Mouse (Mus musculus) midbrain, postnatal 0 days (tissue): ENCODE measurements around the gene Fkbp1b. TPM values are rescaled to one million over a fixed set of nuclear protein-coding genes. Genes with fewer than 3 reads are reported as not detected.

Experiments
- ATAC-seq: fragments of 200-750 bp; cut with Nextera tagmentation; 2 replicates; pipeline ENCODE4 v1.8.0; 2017; ENCODE audit warnings: moderate number of reproducible peaks, mild to moderate bottlenecking, moderate TSS enrichment, moderate library complexity; ENCODE audit not compliant: low FRiP score
- DNase-seq: peaks from one replicate; pipeline ENCODE4 v3.0.0-alpha.2; 2015; ENCODE audit warnings: low spot score
- H3K27ac ChIP-seq: fragments of 300-500 bp; sonication (generic); 2 replicates; pipeline ENCODE4 v1.5.1; 2014; ENCODE audit warnings: low read depth, mild to moderate bottlenecking, low read length, mixed read lengths
- H3K27me3 ChIP-seq: fragments of 300-500 bp; sonication (generic); 2 replicates; pipeline ENCODE4 v1.6.1; 2014; ENCODE audit warnings: low read length, control low read depth, mixed read lengths; ENCODE audit not compliant: insufficient read depth
- H3K36me3 ChIP-seq: fragments of 300-500 bp; sonication (generic); 2 replicates; pipeline ENCODE4 v1.6.1; 2014; ENCODE audit warnings: low read length, control low read depth, mixed read lengths; ENCODE audit not compliant: insufficient read depth
- H3K4me1 ChIP-seq: fragments of 300-500 bp; sonication (generic); 2 replicates; pipeline ENCODE4 v1.6.1; 2014; ENCODE audit warnings: mild to moderate bottlenecking, control low read depth, antibody characterized with exemption, low read length, mixed read lengths; ENCODE audit not compliant: insufficient read depth
- H3K4me2 ChIP-seq: fragments of 300-500 bp; sonication (generic); 2 replicates; pipeline ENCODE4 v1.6.1; 2014; ENCODE audit warnings: low read depth, mild to moderate bottlenecking, low read length, mixed read lengths; ENCODE audit not compliant: poor library complexity, severe bottlenecking
- H3K4me3 ChIP-seq: fragments of 300-500 bp; sonication (generic); 2 replicates; pipeline ENCODE4 v1.5.1; 2014; ENCODE audit warnings: low read depth, mild to moderate bottlenecking, low read length, moderate library complexity
- H3K9ac ChIP-seq: fragments of 300-500 bp; sonication (generic); replicated peaks from 2 replicates; pipeline ENCODE4 v1.6.1; 2014; ENCODE audit warnings: mild to moderate bottlenecking, low read length, moderate library complexity, mixed read lengths; ENCODE audit not compliant: poor library complexity, severe bottlenecking
- H3K9me3 ChIP-seq: fragments of 300-500 bp; sonication (generic); 2 replicates; pipeline ENCODE4 v1.6.1; 2016; ENCODE audit warnings: low read length, control low read depth
- CTCF ChIP-seq: IDR thresholded peaks from 2 replicates; pipeline ENCODE4 v1.5.1; 2016; ENCODE audit warnings: antibody characterized with exemption, mild to moderate bottlenecking
- WGBS: fragments of 180-500 bp; shearing (Covaris S2); extraction: QIAGEN DNeasy Blood & Tissue Kit; methylation state at CpG from one replicate; pipeline ENCODE4 v1.1.7; 2014; 5-methylcytosine and 5-hydroxymethylcytosine counted together
- polyA plus RNA-seq: library from polyadenylated mRNA; unstranded; fragments of >200 nt; fragmentation: Nextera tagmentation; extraction: Ambion mirVana; gene quantifications from 2 replicates; pipeline ENCODE4 v1.2.1, GENCODE M21; 2015
- total RNA-seq: library from RNA; depleted of rRNA; stranded (reverse); fragments of >200 nt; gene quantifications from 2 replicates; pipeline ENCODE4 v1.2.3, GENCODE M21; 2014; rRNA removed

Gene Fkbp1b
- total and polyA plus RNA-seq, 2 experiments from 2014 or later, result 82.1 to 83.8 TPM

DNA sequence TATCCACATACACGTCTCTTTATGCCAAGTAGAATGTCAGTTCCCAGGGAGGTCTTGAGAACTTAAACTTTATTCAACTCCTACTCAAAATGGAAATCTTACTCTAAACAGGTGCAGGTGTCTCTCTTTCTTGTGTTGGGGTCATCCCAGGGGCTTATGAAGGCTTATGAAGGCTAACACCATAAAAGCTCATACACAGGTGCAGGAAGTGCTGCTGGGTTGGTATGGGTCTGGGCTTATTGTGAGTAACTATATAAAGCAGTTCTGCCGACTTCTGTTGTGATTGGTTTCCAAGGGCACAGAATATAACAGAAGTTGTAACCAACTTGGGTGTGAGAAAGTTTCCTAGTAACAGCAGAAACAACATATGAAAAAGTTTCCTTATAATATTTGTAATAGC lies 56.9 kb downstream of the Fkbp1b start:
- ATAC-seq (no peak), DNase-seq (no peak)
- Histone ChIP-seq H3K27me3 (no peaks in the 10 kb centered on the region), H3K27ac (no peak overlapping the region), H3K4me1 (no peaks in the 10 kb centered on the region), H3K9ac (no peak overlapping the region), H3K9me3 (no peaks in the 10 kb centered on the region), H3K36me3 (no peaks in the 10 kb centered on the region), H3K4me2 (no peak overlapping the region), H3K4me3 (no peak overlapping the region)
- WGBS, result 79% methylated on average over 2 of the region's 2 CpGs
- TF ChIP-seq CTCF, result no peak

DNA sequence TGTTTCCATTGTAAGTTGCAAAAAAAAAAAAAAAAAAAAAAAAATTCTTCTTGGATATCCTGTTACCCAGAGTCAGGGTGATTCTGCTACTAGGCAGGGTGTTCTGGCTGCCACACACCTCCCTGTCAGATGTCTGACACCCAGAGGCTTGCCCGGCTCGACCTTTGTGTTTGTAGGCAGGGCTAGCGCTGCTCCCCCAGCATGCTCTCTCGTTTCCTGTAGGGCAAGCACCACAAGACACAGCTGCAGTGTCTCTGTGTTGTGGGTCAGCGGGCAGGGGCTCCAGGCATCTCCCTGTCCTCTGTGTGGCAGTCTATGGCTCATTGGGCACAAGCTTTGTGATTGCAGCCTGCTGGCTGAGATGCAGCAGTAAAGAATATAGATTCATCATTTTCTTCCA lies 57.8 kb downstream of the Fkbp1b start:
- 57% methylated on average over 5 of the region's 5 CpGs for WGBS

More for the DNA sequence above, 57.8 kb downstream of the Fkbp1b start:
- Histone ChIP-seq H3K27ac (no peak overlapping the region), H3K36me3 (no peaks in the 10 kb centered on the region), H3K4me3 (no peak overlapping the region), H3K4me1 (no peaks in the 10 kb centered on the region), H3K4me2 (no peak overlapping the region), H3K9ac (no peak overlapping the region), H3K27me3 (no peaks in the 10 kb centered on the region), H3K9me3 (no peaks in the 10 kb centered on the region)
- TF ChIP-seq CTCF, result no peak
- ATAC-seq (no peak), DNase-seq (no peak)

Other genes starting within 250 kb of the Fkbp1b start
- 23.4 and 27.1 TPM in 2 replicates for gene Itsn2, start 249.0 kb downstream of the Fkbp1b start, total RNA-seq
- 19.7 and 20.6 TPM in 2 replicates for gene Itsn2, start 249.0 kb downstream of the Fkbp1b start, polyA plus RNA-seq
- gene Gm3625, start 248.7 kb downstream of the Fkbp1b start, total RNA-seq, result not detected in 2 replicates
- gene Gm3625, start 248.7 kb downstream of the Fkbp1b start, polyA plus RNA-seq, result not detected in 2 replicates
- 0.99 and 1.9 TPM in 2 replicates for gene Fam228a, start 103.2 kb downstream of the Fkbp1b start, total RNA-seq
- 0.26 and 0.58 TPM in 2 replicates for gene Fam228a, start 103.2 kb downstream of the Fkbp1b start, polyA plus RNA-seq
- 10.1 and 12.8 TPM in 2 replicates for gene Pfn4, start 72.6 kb downstream of the Fkbp1b start, total RNA-seq
- 19.9 and 24.9 TPM in 2 replicates for gene Pfn4, start 72.6 kb downstream of the Fkbp1b start, polyA plus RNA-seq
- 5.6 and 6.5 TPM in 2 replicates for gene Fam228b, start 72.3 kb downstream of the Fkbp1b start, total RNA-seq
- gene Fam228b, start 72.3 kb downstream of the Fkbp1b start, polyA plus RNA-seq, result 7.2 and 8.7 TPM in 2 replicates
- 72.9 and 84.7 TPM in 2 replicates for gene Sf3b6, start 24.0 kb downstream of the Fkbp1b start, total RNA-seq
- gene Sf3b6, start 24.0 kb downstream of the Fkbp1b start, polyA plus RNA-seq, result 299 and 341 TPM in 2 replicates
- gene Wdcp, start 1.7 kb upstream of the Fkbp1b start, total RNA-seq, result 9.7 and 11.0 TPM in 2 replicates
- gene Wdcp, start 1.7 kb upstream of the Fkbp1b start, polyA plus RNA-seq, result 11.0 and 11.6 TPM in 2 replicates
- gene Mfsd2b, start 32.8 kb upstream of the Fkbp1b start, total RNA-seq, result 1.1 and 2.5 TPM in 2 replicates
- gene Mfsd2b, start 32.8 kb upstream of the Fkbp1b start, polyA plus RNA-seq, result 1.3 and 1.5 TPM in 2 replicates
- 26.6 and 35.1 TPM in 2 replicates for gene Ubxn2a, start 66.1 kb upstream of the Fkbp1b start, total RNA-seq
- 36.9 and 40.9 TPM in 2 replicates for gene Ubxn2a, start 66.1 kb upstream of the Fkbp1b start, polyA plus RNA-seq
- gene Atad2b, start 75.8 kb upstream of the Fkbp1b start, total RNA-seq, result 27.2 and 31.7 TPM in 2 replicates
- gene Atad2b, start 75.8 kb upstream of the Fkbp1b start, polyA plus RNA-seq, result 6.1 and 8.8 TPM in 2 replicates